Mouse (Mus musculus) spleen, postnatal 0 days (tissue): ENCODE data around the gene Natd1. TPM values are rescaled to one million over a fixed set of nuclear protein-coding genes. Genes with fewer than 3 reads are reported as not detected.

ENCODE experiments used
- polyA plus RNA-seq: library from polyadenylated mRNA; unstranded; fragments of >200 nt; fragmentation: Nextera tagmentation; extraction: Ambion mirVana; gene quantifications from 2 replicates; pipeline ENCODE4 v1.2.1, GENCODE M21; 2015

Natd1 gene
- 10.1 and 10.9 TPM in 2 replicates for polyA plus RNA-seq

GRCm38 (mm10) chr11:60914491-60914890 lies at the start of gene Natd1:
Gene Natd1, minus strand, starts transcription at chr11:60914750.

GRCm38 (mm10) chr11:60931869-60932481 lies 17.4 kb upstream of the Natd1 start, which contains the start of gene Map2k3:
Gene Map2k3, plus strand, starts transcription at chr11:60932033.

GRCm38 (mm10) chr11:60878675-60879294 lies 35.8 kb downstream of the Natd1 start, which contains the start of gene Tmem11:
Gene Tmem11, minus strand, starts transcription at chr11:60879272.

Other genes starting within 250 kb of the Natd1 start
- gene Llgl1, start 215.0 kb downstream of the Natd1 start, polyA plus RNA-seq = 14.9 and 16.8 TPM in 2 replicates
- 39.8 and 50.0 TPM in 2 replicates for gene Flii, start 187.5 kb downstream of the Natd1 start, polyA plus RNA-seq
- 4.2 and 6.3 TPM in 2 replicates for gene Mief2, start 186.4 kb downstream of the Natd1 start, polyA plus RNA-seq
- gene Top3a, start 137.4 kb downstream of the Natd1 start, polyA plus RNA-seq = 6.8 TPM in 2 replicates
- 2.1 and 2.3 TPM in 2 replicates for gene Smcr8, start 137.2 kb downstream of the Natd1 start, polyA plus RNA-seq
- gene Shmt1, start 103.0 kb downstream of the Natd1 start, polyA plus RNA-seq = 13.4 and 19.6 TPM in 2 replicates
- 17.4 and 18.5 TPM in 2 replicates for gene Dhrs7b, start 84.1 kb downstream of the Natd1 start, polyA plus RNA-seq
- 30.7 and 31.1 TPM in 2 replicates for gene Tmem11, start 35.5 kb downstream of the Natd1 start, polyA plus RNA-seq
- 97.8 and 101 TPM in 2 replicates for gene Map2k3, start 17.3 kb upstream of the Natd1 start, polyA plus RNA-seq
- not detected in 2 replicates for gene Kcnj12, start 107.8 kb upstream of the Natd1 start, polyA plus RNA-seq
- gene Tnfrsf13b, start 212.0 kb upstream of the Natd1 start, polyA plus RNA-seq = 11.5 and 17.7 TPM in 2 replicates